Comparison of ENCODE assay signal across 25 mouse cellular contexts in genomic region chr4:104936011-104936410, GRCm38 (mm10). TPM values are rescaled to one million over a fixed set of nuclear protein-coding genes. Genes with fewer than 3 reads are reported as not detected.
A peak's percentile ranks its signal among the peaks of the same experiment; 100 is the strongest.
DNase-seq lines count a peak whose midpoint lies in the region; ATAC-seq and TF ChIP-seq lines count a peak whose summit lies in the region.
"Had no signal": no experiment of that assay in that cellular context is flagged by ENCODE, and none has a peak within 500 bp of the region (broad histone marks: within the 10 kb centered on the region; RNA-seq: fewer than 3 reads in every experiment).

No protein-coding gene starts in this region.

- H3K9me3 ChIP-seq in embryonic facial prominence, embryonic 14.5 days (ENCODE audit: control insufficient read depth, low read length) = no peaks in the 10 kb centered on the region
- no peaks in the 10 kb centered on the region for H3K9me3 ChIP-seq in midbrain, postnatal 0 days (ENCODE audit: low read length)
- H3K9me3 ChIP-seq: forebrain, embryonic 13.5 days; hindbrain, embryonic 15.5 days; midbrain, embryonic 15.5 days; stomach, embryonic 15.5 days had no signal

- peak; percentile 85 for DNase-seq in heart, adult 11 months
- DNase-seq in heart, adult 18-20 months = no peak
- DNase-seq in R1 (ENCODE audit: low read depth, low spot score) (peak; percentile 23), liver (no peak)
- peak; percentile 53 for DNase-seq in embryonic facial prominence, embryonic 14.5 days (ENCODE audit: low spot score)
- no peak for DNase-seq in midbrain, postnatal 0 days (ENCODE audit: low spot score)
- DNase-seq: cerebellum, adult 18-20 months; left cerebral cortex, postnatal 4 days; lung, postnatal 10 days; thymus, postnatal 14 days had no signal

- no peaks in the 10 kb centered on the region for H3K4me1 ChIP-seq in embryonic facial prominence, embryonic 14.5 days (ENCODE audit: control insufficient read depth, insufficient read depth, low read length)
- H3K4me1 ChIP-seq in midbrain, postnatal 0 days (ENCODE audit: insufficient read depth, low read length) = no peaks in the 10 kb centered on the region
- H3K4me1 ChIP-seq: forebrain, embryonic 13.5 days; hindbrain, embryonic 15.5 days; midbrain, embryonic 15.5 days; stomach, embryonic 15.5 days had no signal

- no peaks in the 10 kb centered on the region for H3K79me3 ChIP-seq in C2C12 (ENCODE audit: low read depth)

- WGBS in embryonic facial prominence, embryonic 14.5 days = 33% methylated on average over 9 of the region's 9 CpGs
- WGBS in midbrain, postnatal 0 days = 70% methylated on average over 9 of the region's 9 CpGs

- H3ac ChIP-seq in C2C12 (ENCODE audit: control insufficient read depth, insufficient read length, low read depth) = no peak overlapping the region

- H3K4me3 ChIP-seq in C2C12 (ENCODE audit: insufficient read depth, poor library complexity, severe bottlenecking) = no peak overlapping the region
- no peak overlapping the region for H3K4me3 ChIP-seq in embryonic facial prominence, embryonic 14.5 days (ENCODE audit: low read depth, low read length)
- no peak overlapping the region for H3K4me3 ChIP-seq in midbrain, postnatal 0 days (ENCODE audit: low read depth, low read length)
- H3K4me3 ChIP-seq: forebrain, embryonic 13.5 days; hindbrain, embryonic 15.5 days; midbrain, embryonic 15.5 days; stomach, embryonic 15.5 days had no signal

- H3K79me2 ChIP-seq in C2C12 (ENCODE audit: control insufficient read depth, insufficient read depth) = no peaks in the 10 kb centered on the region

- H3K27me3 ChIP-seq in C2C12 (ENCODE audit: control insufficient read depth, insufficient read depth, insufficient read length) = no peaks in the 10 kb centered on the region
- no peaks in the 10 kb centered on the region for H3K27me3 ChIP-seq in embryonic facial prominence, embryonic 14.5 days (replicated peaks; ENCODE audit: control insufficient read depth, insufficient read depth, low read length)
- H3K27me3 ChIP-seq in midbrain, postnatal 0 days (ENCODE audit: insufficient read depth, low read length) = no peaks in the 10 kb centered on the region
- H3K27me3 ChIP-seq: forebrain, embryonic 13.5 days; hindbrain, embryonic 15.5 days; midbrain, embryonic 15.5 days; stomach, embryonic 15.5 days had no signal

- peak; percentile 60; the same call in 1 of the 2 replicates for ATAC-seq in embryonic facial prominence, embryonic 14.5 days (ENCODE audit: low read depth)
- no peak for ATAC-seq in CD4-positive, CD25-positive, alpha-beta regulatory T cell, adult 4 months
- no peak for ATAC-seq in midbrain, postnatal 0 days (ENCODE audit: low FRiP score)
- ATAC-seq: activated CD4-positive, CD25-positive, alpha-beta regulatory T cell, adult 4 months; forebrain, embryonic 13.5 days; intestine, embryonic 16.5 days; midbrain, embryonic 15.5 days had no signal

- H3K4me2 ChIP-seq in embryonic facial prominence, embryonic 14.5 days (ENCODE audit: low read depth, low read length) = no peak overlapping the region
- no peak overlapping the region for H3K4me2 ChIP-seq in midbrain, postnatal 0 days (ENCODE audit: low read depth, low read length, poor library complexity, severe bottlenecking)
- H3K4me2 ChIP-seq: forebrain, embryonic 13.5 days; heart, embryonic 11.5 days; hindbrain, embryonic 15.5 days; midbrain, embryonic 15.5 days; stomach, embryonic 15.5 days had no signal

- H3K36me3 ChIP-seq in C2C12 (ENCODE audit: control insufficient read depth, insufficient read depth) = no peaks in the 10 kb centered on the region
- H3K36me3 ChIP-seq in embryonic facial prominence, embryonic 14.5 days (ENCODE audit: control insufficient read depth, insufficient read depth, low read length) = no peaks in the 10 kb centered on the region
- H3K36me3 ChIP-seq in midbrain, postnatal 0 days (ENCODE audit: insufficient read depth, low read length) = no peaks in the 10 kb centered on the region
- H3K36me3 ChIP-seq: hindbrain, embryonic 15.5 days; midbrain, embryonic 15.5 days; stomach, embryonic 15.5 days had no signal

- H3K9ac ChIP-seq in embryonic facial prominence, embryonic 14.5 days (ENCODE audit: low read depth, low read length) = no peak overlapping the region
- no peak overlapping the region for H3K9ac ChIP-seq in midbrain, postnatal 0 days (replicated peaks; ENCODE audit: low read length, poor library complexity, severe bottlenecking)
- H3K9ac ChIP-seq: forebrain, embryonic 13.5 days; hindbrain, embryonic 15.5 days; liver, embryonic 14.5 days; midbrain, embryonic 15.5 days; stomach, embryonic 15.5 days had no signal

- TF ChIP-seq CTCF in C2C12 (IDR thresholded peaks at IDR 0.05; ENCODE audit: control insufficient read depth, insufficient read depth, insufficient read length) = no peak
- TF ChIP-seq CTCF in midbrain, postnatal 0 days (IDR thresholded peaks at IDR 0.05) = no peak

- H3K27ac ChIP-seq in embryonic facial prominence, embryonic 14.5 days (replicated peaks; ENCODE audit: low read depth, low read length) = no peak overlapping the region
- H3K27ac ChIP-seq in midbrain, postnatal 0 days (ENCODE audit: low read depth, low read length) = no peak overlapping the region
- H3K27ac ChIP-seq: forebrain, embryonic 13.5 days; hindbrain, embryonic 15.5 days; kidney, postnatal 0 days; liver, embryonic 14.5 days; midbrain, embryonic 15.5 days; stomach, embryonic 15.5 days had no signal

TF ChIP-seq in C2C12, 6 proteins besides CTCF, POLR2A, EP300 and RAD21:
- TF ChIP-seq MAX (IDR thresholded peaks at IDR 0.05) (peak; percentile 81), FOSL1 (IDR thresholded peaks at IDR 0.05; ENCODE audit: insufficient read depth, low read length, poor library complexity, severe bottlenecking) (no peak), CEBPB (IDR thresholded peaks at IDR 0.05; ENCODE audit: low read depth) (no peak), USF1 (IDR thresholded peaks at IDR 0.05; ENCODE audit: low read depth) (peak; percentile 44), MYOD1 (IDR thresholded peaks at IDR 0.05; ENCODE audit: control insufficient read depth, insufficient read length, low read depth) (peak; percentile 27), MYOG (IDR thresholded peaks at IDR 0.05; ENCODE audit: control insufficient read depth, extremely low read depth, insufficient read length) (no peak)

RNA-seq across cellular contexts. Expression of gene Fyb2, which starts 22.8 kb away (rescaled TPM):
- not detected for total RNA-seq in heart, adult 18-20 months (2021)
- polyA plus RNA-seq in C2C12 (2012; fragmentation: generic; extraction: Trizol) = 0.05 TPM
- polyA plus RNA-seq in embryonic facial prominence, embryonic 14.5 days (2014; fragmentation: Nextera tagmentation; extraction: Ambion mirVana) = 0.28 and 0.38 TPM in 2 replicates
- not detected for polyA plus RNA-seq in CD4-positive, CD25-positive, alpha-beta regulatory T cell, adult 4 months (2017; shearing (Covaris generic))
- 0.19 and 0.49 TPM in 2 replicates for total RNA-seq in midbrain, postnatal 0 days (2014; rRNA removed)
- polyA plus RNA-seq in midbrain, postnatal 0 days (2015; fragmentation: Nextera tagmentation; extraction: Ambion mirVana) = 0.28 and 0.38 TPM in 2 replicates
- total RNA-seq: megakaryocyte, adult 5-6 weeks had no signal
- polyA plus RNA-seq: activated CD4-positive, CD25-positive, alpha-beta regulatory T cell, adult 4 months had no signal

RNA-seq across cellular contexts. Expression of gene C8a, which starts 59.8 kb away (rescaled TPM):
- not detected for total RNA-seq in heart, adult 18-20 months (2021)
- polyA plus RNA-seq in C2C12 (2012; fragmentation: generic; extraction: Trizol) = not detected
- not detected in 2 replicates for polyA plus RNA-seq in embryonic facial prominence, embryonic 14.5 days (2014; fragmentation: Nextera tagmentation; extraction: Ambion mirVana)
- polyA plus RNA-seq in CD4-positive, CD25-positive, alpha-beta regulatory T cell, adult 4 months (2017; shearing (Covaris generic)) = not detected
- total RNA-seq in midbrain, postnatal 0 days (2014; rRNA removed) = not detected in 2 replicates
- polyA plus RNA-seq in midbrain, postnatal 0 days (2015; fragmentation: Nextera tagmentation; extraction: Ambion mirVana) = 0.04 and 0.06 TPM in 2 replicates
- total RNA-seq: heart, postnatal 25 days; layer of hippocampus, adult 18-20 months; left cerebral cortex, postnatal 4 days; megakaryocyte, adult 5-6 weeks had no signal
- polyA plus RNA-seq: activated CD4-positive, CD25-positive, alpha-beta regulatory T cell, adult 4 months; forebrain, embryonic 13.5 days; hindbrain, embryonic 15.5 days; midbrain, embryonic 15.5 days; spleen, adult 2 months had no signal

Comparison
In these comparisons a context has a peak if more than half of its experiments do, and no peak if none do; other contexts are left out.
1. DNase-seq: peak in heart, adult 11 months (single experiment), R1 (single experiment) and embryonic facial prominence, embryonic 14.5 days (single experiment); none in heart, adult 18-20 months (0 of 2), liver (single experiment) and midbrain, postnatal 0 days (single experiment).